Mouse (Mus musculus) thymus, adult 2 months (tissue): ENCODE data around the gene Lcn10.

Experiments
- CTCF ChIP-seq: fragments of 200-500 bp; IDR thresholded peaks from 2 replicates; pipeline ENCODE4 v1.5.1; 2012; ENCODE audit warnings: mild to moderate bottlenecking, control low read depth, low read length, moderate library complexity, borderline replicate concordance; ENCODE audit not compliant: control insufficient read depth, poor library complexity, insufficient read depth; ENCODE audit errors: extremely low read depth
- POLR2A ChIP-seq: fragments of 200-500 bp; IDR thresholded peaks from 2 replicates; pipeline ENCODE4 v1.6.1; 2012; ENCODE audit warnings: mild to moderate bottlenecking, low read length, control low read depth, moderate library complexity; ENCODE audit not compliant: control insufficient read depth, poor library complexity, insufficient read depth; ENCODE audit errors: extremely low read depth

GRCm38 (mm10) chr2:25682426-25682825 lies at the start of gene Lcn10:
- TF ChIP-seq POLR2A = no peak
- no peak for TF ChIP-seq CTCF
